In the genomic region with DNA sequence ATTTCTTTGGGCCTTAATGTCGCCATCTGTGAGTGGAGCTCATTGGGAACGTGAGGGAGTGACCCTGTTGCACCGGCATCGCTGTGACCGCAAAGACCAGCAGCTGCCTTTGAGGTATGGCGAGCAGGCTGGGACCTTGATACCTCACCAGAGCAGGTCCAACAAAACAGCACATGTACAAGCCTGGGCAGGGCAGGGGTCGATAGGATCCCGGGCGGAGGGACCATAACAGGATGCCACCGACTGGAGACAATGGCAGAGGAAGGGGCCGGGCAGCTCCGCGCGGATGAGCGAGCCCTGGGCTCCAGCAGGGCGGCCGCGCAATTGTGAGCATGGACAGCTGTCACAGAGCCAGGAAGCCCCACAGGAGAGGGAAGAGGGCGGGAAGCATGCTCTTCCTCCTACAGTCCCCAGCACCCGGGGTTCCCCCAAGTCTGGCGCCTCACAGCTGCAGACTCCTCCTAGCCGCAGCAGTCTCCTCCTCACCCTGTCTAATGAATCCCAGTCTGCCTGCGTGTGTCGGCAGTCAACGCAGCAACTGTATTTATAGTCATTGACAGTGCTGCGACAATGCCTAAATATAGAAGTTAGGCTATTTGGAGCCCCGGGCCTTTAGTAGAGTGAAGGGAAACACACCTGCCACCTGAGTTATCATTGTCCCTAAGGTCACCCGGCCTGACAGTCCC, we compare ENCODE assay signal across 8 mouse cellular contexts. TPM values are rescaled to one million over a fixed set of nuclear protein-coding genes. Genes with fewer than 3 reads are reported as not detected.
DNase-seq lines count a peak whose midpoint lies in the region; ATAC-seq and TF ChIP-seq lines count a peak whose summit lies in the region.

No protein-coding gene starts in this region.

- H3K27ac ChIP-seq in MEL (ENCODE audit: control insufficient read depth, low read depth, low read length) = no peak overlapping the region
- no peak overlapping the region for H3K27ac ChIP-seq in hindbrain, embryonic 16.5 days (ENCODE audit: low read depth, low read length)
- H3K27ac ChIP-seq in limb, embryonic 12.5 days = 0 out of 2 replicates have a peak overlapping the region, but pooled peaks have one; percentile 45
- peak overlapping the region; percentile 62 for H3K27ac ChIP-seq in midbrain, embryonic 10.5 days (replicated peaks)
- H3K27ac ChIP-seq in small intestine, adult 2 months (ENCODE audit: insufficient read depth, low read depth, low read length) = peak overlapping the region; percentile 75

- H3K4me3 ChIP-seq in MEL (ENCODE audit: control insufficient read depth in 1 of 2, insufficient read depth in 1 of 2, low read depth in 2 of 2, low read length in 2 of 2) = peak overlapping the region; percentile 34 to 61
- peak overlapping the region; percentile 41 for H3K4me3 ChIP-seq in hindbrain, embryonic 16.5 days (ENCODE audit: low read length)
- H3K4me3 ChIP-seq in limb, embryonic 12.5 days (replicated peaks) = peak overlapping the region; percentile 36
- peak overlapping the region; percentile 49 for H3K4me3 ChIP-seq in midbrain, embryonic 10.5 days
- H3K4me3 ChIP-seq in small intestine, adult 2 months (ENCODE audit: low read depth, low read length) = peak overlapping the region; percentile 46

- peaks cover 5 to 11% of the 10 kb centered on the region in 2 experiments for H3K4me1 ChIP-seq in MEL (ENCODE audit: control insufficient read depth in 1 of 2, insufficient read depth in 2 of 2, low read length in 2 of 2)
- peaks cover 2% of the 10 kb centered on the region; the same call in 1 of the 2 replicates for H3K4me1 ChIP-seq in hindbrain, embryonic 16.5 days (ENCODE audit: control insufficient read depth, insufficient read depth, low read depth, low read length)
- H3K4me1 ChIP-seq in limb, embryonic 12.5 days (replicated peaks) = peaks cover 15% of the 10 kb centered on the region
- H3K4me1 ChIP-seq in midbrain, embryonic 10.5 days = peaks cover 36% of the 10 kb centered on the region
- H3K4me1 ChIP-seq in small intestine, adult 2 months (ENCODE audit: control insufficient read depth, insufficient read depth, insufficient read length, low read length) = peaks cover 10% of the 10 kb centered on the region

- H3K4me2 ChIP-seq in hindbrain, embryonic 16.5 days (ENCODE audit: low read length) = peak overlapping the region; percentile 68
- peak overlapping the region; percentile 69 for H3K4me2 ChIP-seq in limb, embryonic 12.5 days

- peak; percentile 89 for ATAC-seq in hindbrain, embryonic 16.5 days
- peak; percentile 34; the same call in 1 of the 2 replicates for ATAC-seq in limb, embryonic 12.5 days (ENCODE audit: insufficient number of reproducible peaks, insufficient read depth, low FRiP score, low TSS enrichment, low read depth)

- peak; percentile 63 for DNase-seq in MEL (ENCODE audit: low read depth, low spot score)
- peak; percentile 59 for DNase-seq in brain, embryonic 14.5 days (ENCODE audit: low read depth)
- DNase-seq in gastrocnemius, postnatal 10 days = peak; percentile 59
- peak; percentile 65 for DNase-seq in midbrain, embryonic 10.5 days (ENCODE audit: low spot score)
- DNase-seq in layer of hippocampus, adult 8-10 months (ENCODE audit: low spot score in 2 of 2) = no peak

- no peak for TF ChIP-seq EP300 in MEL (IDR thresholded peaks at IDR 0.05; ENCODE audit: low read depth in 1 of 2, low read length in 2 of 2)

- TF ChIP-seq CTCF in MEL (IDR thresholded peaks at IDR 0.05 in 2 of 3, conservative IDR thresholded peaks at IDR 0.05 in 1 of 3; ENCODE audit: control insufficient read depth in 1 of 3, insufficient read depth in 1 of 3, low read depth in 2 of 3, low read length in 3 of 3, poor library complexity in 1 of 3, severe bottlenecking in 1 of 3) = no peak
- no peak for TF ChIP-seq CTCF in brain, embryonic 14.5 days (IDR thresholded peaks at IDR 0.05; ENCODE audit: borderline replicate concordance, extremely low read depth, insufficient read depth, insufficient read length)
- TF ChIP-seq CTCF in small intestine, adult 2 months (IDR thresholded peaks at IDR 0.05; ENCODE audit: extremely low read depth, insufficient read length, insufficient replicate concordance, low read depth, low read length) = no peak

- WGBS in hindbrain, embryonic 16.5 days = under 1% methylated on average over 27 of the region's 28 CpGs
- WGBS in limb, embryonic 12.5 days = 3% methylated on average over 28 of the region's 28 CpGs
- WGBS in midbrain, embryonic 10.5 days = 3% methylated on average over 28 of the region's 28 CpGs
- 3% methylated on average over 28 of the region's 28 CpGs for WGBS in small intestine, adult 2 months

- peaks cover 0 to 3% of the 10 kb centered on the region in 2 experiments; a peak in 2 of 4 replicates for H3K36me3 ChIP-seq in MEL (ENCODE audit: control insufficient read depth in 1 of 2, insufficient read depth in 2 of 2, low read length in 2 of 2)
- H3K36me3 ChIP-seq in hindbrain, embryonic 16.5 days (ENCODE audit: control insufficient read depth, insufficient read depth, low read length) = no peaks in the 10 kb centered on the region
- no peaks in the 10 kb centered on the region for H3K36me3 ChIP-seq in limb, embryonic 12.5 days
- H3K36me3 ChIP-seq in midbrain, embryonic 10.5 days = no peaks in the 10 kb centered on the region
- no peaks in the 10 kb centered on the region for H3K36me3 ChIP-seq in small intestine, adult 2 months (ENCODE audit: control insufficient read depth, insufficient read depth, low read length)

- no peak for TF ChIP-seq POLR2A in MEL (IDR thresholded peaks at IDR 0.05; ENCODE audit: control insufficient read depth in 1 of 2, insufficient read depth in 1 of 2, low read depth in 1 of 2, low read length in 2 of 2, poor library complexity in 1 of 2)
- peak; percentile 13; the same call in 1 of the 2 replicates for TF ChIP-seq POLR2A in brain, embryonic 14.5 days (IDR thresholded peaks at IDR 0.05; ENCODE audit: borderline replicate concordance, extremely low read depth, insufficient read depth, insufficient read length, poor library complexity, severe bottlenecking)
- no peak for TF ChIP-seq POLR2A in small intestine, adult 2 months (IDR thresholded peaks at IDR 0.05; ENCODE audit: low read depth, low read length)

- peaks cover 0 to 2% of the 10 kb centered on the region in 2 experiments; a peak in 2 of 4 replicates for H3K27me3 ChIP-seq in MEL (ENCODE audit: control insufficient read depth in 1 of 2, insufficient read depth in 2 of 2, low read length in 2 of 2)
- no peaks in the 10 kb centered on the region for H3K27me3 ChIP-seq in hindbrain, embryonic 16.5 days (replicated peaks; ENCODE audit: control insufficient read depth, insufficient read depth, low read length)
- H3K27me3 ChIP-seq in limb, embryonic 12.5 days = peaks cover 39% of the 10 kb centered on the region
- peaks cover 55% of the 10 kb centered on the region for H3K27me3 ChIP-seq in midbrain, embryonic 10.5 days (ENCODE audit: low read depth, poor library complexity, severe bottlenecking)
- H3K27me3 ChIP-seq in small intestine, adult 2 months (ENCODE audit: control insufficient read depth, insufficient read depth, low read length) = peaks cover 5% of the 10 kb centered on the region; the same call in 1 of the 2 replicates

- H3K9me3 ChIP-seq in MEL (replicated peaks; ENCODE audit: insufficient read depth, low read length) = no peaks in the 10 kb centered on the region
- no peaks in the 10 kb centered on the region for H3K9me3 ChIP-seq in hindbrain, embryonic 16.5 days (ENCODE audit: control insufficient read depth, low read length)
- H3K9me3 ChIP-seq in limb, embryonic 12.5 days = no peaks in the 10 kb centered on the region
- H3K9me3 ChIP-seq in midbrain, embryonic 10.5 days (replicated peaks) = no peaks in the 10 kb centered on the region

- peak overlapping the region; percentile 47 for H3K9ac ChIP-seq in MEL (ENCODE audit: control insufficient read depth, low read depth, low read length, poor library complexity, severe bottlenecking)
- H3K9ac ChIP-seq in hindbrain, embryonic 16.5 days (ENCODE audit: low read depth, low read length) = peak overlapping the region; percentile 64
- peak overlapping the region; percentile 54 for H3K9ac ChIP-seq in limb, embryonic 12.5 days (replicated peaks)

- TF ChIP-seq RAD21 in MEL (IDR thresholded peaks at IDR 0.05; ENCODE audit: low read depth, low read length) = no peak

- H3K79me2 ChIP-seq in MEL (ENCODE audit: control insufficient read depth, insufficient read depth, low read length, poor library complexity) = no peaks in the 10 kb centered on the region

RNA-seq across cellular contexts. Expression of gene Adgre5, which starts 6.7 kb away (rescaled TPM):
- 16.1 and 18.5 TPM in 2 replicates for total RNA-seq in MEL (2012; rRNA removed)
- polyA plus RNA-seq in MEL (2012; ENCODE audit: insufficient read depth in 1 of 2, insufficient read length in 2 of 2, low read depth in 1 of 2, low replicate concordance in 2 of 2, missing spikeins in 1 of 2) = 10 to 100 TPM in 1 of 2 experiments, not detected in 1; 21.4 TPM
- polyA plus RNA-seq in brain, embryonic 14.5 days (2012; rRNA removed) = 16.0 and 21.3 TPM in 2 replicates
- total RNA-seq in gastrocnemius, postnatal 10 days (2021) = 10 to 100 TPM; 40.6 to 59.8 TPM
- polyA plus RNA-seq in hindbrain, embryonic 16.5 days (2015; fragmentation: Nextera tagmentation; extraction: Ambion mirVana) = 9.9 and 14.6 TPM in 2 replicates
- polyA plus RNA-seq in limb, embryonic 12.5 days (2016; fragmentation: Nextera tagmentation; extraction: Ambion mirVana) = 24.2 and 28.0 TPM in 2 replicates
- 8.0 and 13.4 TPM in 2 replicates for polyA plus RNA-seq in midbrain, embryonic 10.5 days (2016; fragmentation: Nextera tagmentation; extraction: Ambion mirVana)
- 23.7 and 43.2 TPM in 2 replicates for polyA plus RNA-seq in small intestine, adult 2 months (2012; rRNA removed)
- total RNA-seq in layer of hippocampus, adult 8-10 months (2022) = 10 to 100 TPM in 3 of 4 experiments, 1 to 10 TPM in 1; 9.9 to 13.4 (median 10.4) TPM

RNA-seq across cellular contexts. Expression of gene Ddx39, which starts 32.8 kb away (rescaled TPM):
- 279 and 361 TPM in 2 replicates for total RNA-seq in MEL (2012; rRNA removed)
- 100 to 1,000 TPM; 272 to 304 TPM for polyA plus RNA-seq in MEL (2012; ENCODE audit: insufficient read depth in 1 of 2, insufficient read length in 2 of 2, low read depth in 1 of 2, low replicate concordance in 2 of 2, missing spikeins in 1 of 2)
- polyA plus RNA-seq in brain, embryonic 14.5 days (2012; rRNA removed) = 74.5 and 98.3 TPM in 2 replicates
- total RNA-seq in gastrocnemius, postnatal 10 days (2021) = 10 to 100 TPM; 19.4 to 20.6 TPM
- 92.6 and 97.9 TPM in 2 replicates for polyA plus RNA-seq in hindbrain, embryonic 16.5 days (2015; fragmentation: Nextera tagmentation; extraction: Ambion mirVana)
- 155 and 164 TPM in 2 replicates for polyA plus RNA-seq in limb, embryonic 12.5 days (2016; fragmentation: Nextera tagmentation; extraction: Ambion mirVana)
- polyA plus RNA-seq in midbrain, embryonic 10.5 days (2016; fragmentation: Nextera tagmentation; extraction: Ambion mirVana) = 314 and 357 TPM in 2 replicates
- polyA plus RNA-seq in small intestine, adult 2 months (2012; rRNA removed) = 26.5 and 39.2 TPM in 2 replicates
- total RNA-seq in layer of hippocampus, adult 8-10 months (2022) = 10 to 100 TPM; 17.4 to 19.4 (median 19.0) TPM

RNA-seq across cellular contexts. Expression of gene Pkn1, which starts 48.8 kb away (rescaled TPM):
- total RNA-seq in MEL (2012; rRNA removed) = 33.5 and 37.8 TPM in 2 replicates
- polyA plus RNA-seq in MEL (2012; ENCODE audit: insufficient read depth in 1 of 2, insufficient read length in 2 of 2, low read depth in 1 of 2, low replicate concordance in 2 of 2, missing spikeins in 1 of 2) = 10 to 100 TPM; 41.2 to 73.2 TPM
- 65.5 and 74.6 TPM in 2 replicates for polyA plus RNA-seq in brain, embryonic 14.5 days (2012; rRNA removed)
- total RNA-seq in gastrocnemius, postnatal 10 days (2021) = 10 to 100 TPM; 53.4 to 54.7 TPM
- polyA plus RNA-seq in hindbrain, embryonic 16.5 days (2015; fragmentation: Nextera tagmentation; extraction: Ambion mirVana) = 21.2 and 24.6 TPM in 2 replicates
- polyA plus RNA-seq in limb, embryonic 12.5 days (2016; fragmentation: Nextera tagmentation; extraction: Ambion mirVana) = 36.8 and 37.4 TPM in 2 replicates
- 22.8 and 27.0 TPM in 2 replicates for polyA plus RNA-seq in midbrain, embryonic 10.5 days (2016; fragmentation: Nextera tagmentation; extraction: Ambion mirVana)
- 59.5 and 117 TPM in 2 replicates for polyA plus RNA-seq in small intestine, adult 2 months (2012; rRNA removed)
- 10 to 100 TPM; 55.0 to 58.9 (median 56.5) TPM for total RNA-seq in layer of hippocampus, adult 8-10 months (2022)

Comparison
In these comparisons a context has a peak if more than half of its experiments do, and no peak if none do; other contexts are left out.
1. DNase-seq: peak in MEL (single experiment), brain, embryonic 14.5 days (single experiment), gastrocnemius, postnatal 10 days (single experiment) and midbrain, embryonic 10.5 days (single experiment); none in layer of hippocampus, adult 8-10 months (0 of 2).
2. H3K27ac ChIP-seq: peak in limb, embryonic 12.5 days (single experiment), midbrain, embryonic 10.5 days (single experiment) and small intestine, adult 2 months (single experiment); none in MEL (single experiment) and hindbrain, embryonic 16.5 days (single experiment).
3. Peak in every context shown above with its lines, with median percentiles within 50 percentile points of each other: H3K4me3 ChIP-seq and H3K9ac ChIP-seq.